Mouse (Mus musculus) macrophage (primary cell): ENCODE data around the gene Ccr1l1. TPM values are rescaled to one million over a fixed set of nuclear protein-coding genes. Genes with fewer than 3 reads are reported as not detected.

Experiments used
- H3K27ac ChIP-seq: fragments of 350-480 bp; formaldehyde crosslinking; 2 replicates; pipeline ENCODE4 v1.9.0; 2021
- H3K36me3 ChIP-seq: fragments of 350-480 bp; formaldehyde crosslinking; 2 replicates; pipeline ENCODE4 v1.9.0; 2021; ENCODE audit errors: inconsistent target
- H3K4me3 ChIP-seq: fragments of 350-480 bp; formaldehyde crosslinking; 2 replicates; pipeline ENCODE4 v1.9.0; 2021; ENCODE audit errors: inconsistent target
- H3K79me2 ChIP-seq: fragments of 350-480 bp; formaldehyde crosslinking; 2 replicates; pipeline ENCODE4 v1.9.0; 2021; ENCODE audit errors: inconsistent target
- WGBS: methylation state at CpG from one replicate; pipeline ENCODE4 v1.1.7; 2026; ENCODE audit warnings: inconsistent platforms; ENCODE audit not compliant: missing documents; 5-methylcytosine and 5-hydroxymethylcytosine counted together
- polyA plus RNA-seq: library from polyadenylated mRNA; stranded (reverse); fragments of 250-400 nt; gene quantifications from 3 replicates; pipeline ENCODE4 v1.2.4, GENCODE M21; 2018; ENCODE audit warnings: inconsistent platforms
- total RNA-seq, 78 experiments: library from RNA; depleted of rRNA; stranded (reverse); fragments of 250-400 nt; gene quantifications; 1 replicate in 9 of 78; 2 replicates in 24 of 78; 3 replicates in 43 of 78; 4 replicates in 2 of 78; pipeline ENCODE4 v1.2.4; 2018; ENCODE audit warnings: inconsistent platforms in 56 of 78

The Ccr1l1 gene
- total RNA-seq (2018; cell fraction: chromatin; rRNA removed): 1 to 10 TPM in 20 of 26 experiments, under 1 TPM in 2, not detected in 4; 0.77 to 3.9 (median 1.5) TPM
- 1 to 10 TPM in 4 of 26 experiments, under 1 TPM in 22; 0.24 to 1.5 (median 0.67) TPM for total RNA-seq (2018; cell fraction: cytosol; rRNA removed)
- 1 to 10 TPM in 23 of 26 experiments, under 1 TPM in 3; 0.79 to 4.5 (median 2.0) TPM for total RNA-seq (2018; cell fraction: nucleus; rRNA removed)
- 0.27 to 1.4 TPM (median 1.0 TPM) in 3 replicates for polyA plus RNA-seq

GRCm38 (mm10) chr9:123978308-123978707, at the start of gene Ccr1l1:
TSS of gene Ccr1l1 (minus strand) at chr9:123978408.
- no peaks in the 10 kb centered on the region for H3K79me2 ChIP-seq
- no peak within 1 kb of the TSS for H3K27ac ChIP-seq
- 100% methylated on average over 1 of the region's 1 CpGs for WGBS
- H3K36me3 ChIP-seq: no peaks in the 10 kb centered on the region
- no peak within 1 kb of the TSS for H3K4me3 ChIP-seq

DNA sequence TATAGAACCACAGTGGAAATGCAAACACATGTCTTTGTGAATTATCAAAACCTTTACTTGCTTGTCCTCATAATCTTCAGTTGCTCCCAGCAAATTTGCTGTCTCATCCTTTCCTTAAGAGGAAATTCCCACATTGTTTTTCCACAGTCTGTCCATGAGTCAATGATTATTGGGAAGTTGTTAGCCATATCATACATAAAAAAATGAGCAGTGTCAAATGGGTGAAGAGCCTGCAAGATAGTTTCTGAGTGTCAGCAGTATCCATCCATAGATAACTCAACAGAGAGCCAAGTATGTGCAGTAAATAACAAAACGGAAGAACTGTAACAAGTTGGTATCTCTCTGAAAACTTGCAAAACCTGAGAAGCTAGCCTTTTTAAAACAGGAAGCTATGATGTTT, 43.5 kb upstream of the Ccr1l1 start, which contains the start of gene Ccr3:
Gene Ccr3 (plus strand): TSS at position 301 of the 400 bp plus-strand sequence.
- H3K36me3 ChIP-seq: no peaks in the 10 kb centered on the region
- no peaks in the 10 kb centered on the region for H3K79me2 ChIP-seq
- peak within 1 kb of the TSS; percentile 68 for H3K27ac ChIP-seq
- no peak within 1 kb of the TSS for H3K4me3 ChIP-seq
- 75% methylated on average over 1 of the region's 1 CpGs for WGBS

DNA sequence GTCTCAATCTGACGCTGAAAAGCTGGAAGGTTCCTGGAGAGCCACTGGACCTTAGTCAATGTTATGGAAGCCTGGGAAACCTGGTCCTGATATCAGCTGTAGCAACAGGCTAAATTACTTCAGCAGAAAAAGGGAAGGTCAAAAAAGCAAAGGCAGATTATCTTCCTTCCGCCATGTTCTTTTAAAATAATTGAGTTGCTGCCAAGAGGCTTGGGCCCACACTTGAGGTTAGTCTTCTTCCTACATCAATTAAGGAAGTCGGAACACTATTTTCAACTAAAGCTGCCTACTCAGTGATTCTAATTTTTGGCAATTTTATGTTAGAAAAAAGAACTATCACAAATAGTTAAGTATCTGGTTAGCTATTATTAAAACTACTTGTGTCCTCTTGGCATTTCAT, 41.7 kb upstream of the Ccr1l1 start:
- Histone ChIP-seq H3K4me3 (no peak overlapping the region), H3K27ac (peak overlapping the region; percentile 97), H3K79me2 (no peaks in the 10 kb centered on the region), H3K36me3 (no peaks in the 10 kb centered on the region)
- WGBS: 14% methylated on average over 3 of the region's 3 CpGs

GRCm38 (mm10) chr9:124016048-124016447, 37.8 kb upstream of the Ccr1l1 start:
- Histone ChIP-seq H3K36me3 (no peaks in the 10 kb centered on the region), H3K4me3 (no peak overlapping the region), H3K27ac (peak overlapping the region; percentile 97), H3K79me2 (no peaks in the 10 kb centered on the region)
- 55% methylated on average over 2 of the region's 2 CpGs for WGBS

DNA sequence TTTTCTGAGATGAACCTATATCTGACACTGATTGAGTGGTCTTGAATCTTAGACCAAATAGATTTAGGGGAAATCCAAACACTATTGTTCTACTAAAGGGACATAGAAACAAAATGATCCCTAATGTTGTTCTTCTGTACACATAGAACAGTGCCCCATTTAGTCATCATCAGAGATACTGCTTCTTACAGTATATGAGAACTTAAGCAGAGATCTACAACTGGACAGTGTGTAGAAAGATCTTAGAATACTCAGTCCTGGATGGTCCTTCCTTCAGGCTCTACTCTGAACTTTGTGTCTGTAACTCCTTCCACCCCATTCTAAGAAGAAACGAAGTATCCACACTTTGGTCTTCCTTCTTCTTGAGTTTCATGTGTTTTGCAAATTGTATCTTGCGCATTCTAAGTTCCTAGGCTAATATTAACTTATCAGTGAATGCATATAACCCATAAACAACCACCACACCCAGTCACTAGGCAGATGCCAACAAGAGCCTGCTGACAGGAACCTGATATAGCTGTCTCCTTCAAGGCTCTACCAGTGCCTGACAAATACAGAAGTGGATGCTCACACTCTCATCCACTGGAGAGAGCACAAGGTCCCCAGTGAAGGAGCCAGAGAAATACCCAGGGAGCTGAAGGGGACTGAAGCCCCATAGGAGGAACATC, 36.9 kb upstream of the Ccr1l1 start:
- Histone ChIP-seq H3K79me2 (no peaks in the 10 kb centered on the region), H3K4me3 (no peak overlapping the region), H3K36me3 (no peaks in the 10 kb centered on the region), H3K27ac (peak overlapping the region; percentile 97)
- WGBS: 100% methylated on average over 2 of the region's 2 CpGs

DNA sequence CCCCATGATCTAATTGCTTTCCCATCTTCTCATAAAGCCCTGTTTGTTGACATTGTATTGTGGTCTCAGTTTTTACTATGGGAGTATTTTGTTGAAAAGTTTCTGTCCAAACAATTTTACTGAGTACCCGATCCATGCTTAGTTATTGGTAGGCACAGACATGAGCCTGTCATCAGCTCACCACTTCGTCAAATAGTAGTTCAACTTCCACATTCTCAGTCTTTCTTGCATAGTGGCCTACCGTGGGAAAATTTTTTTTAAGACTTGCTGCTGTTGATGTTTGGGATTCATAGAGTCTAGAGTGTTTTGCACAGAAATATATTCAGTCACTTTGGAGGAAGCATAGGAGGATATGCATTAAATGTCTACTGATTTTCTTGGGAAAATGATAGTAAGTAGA, 35.1 kb upstream of the Ccr1l1 start:
- H3K36me3 ChIP-seq: no peaks in the 10 kb centered on the region
- no peaks in the 10 kb centered on the region for H3K79me2 ChIP-seq
- WGBS: 59% methylated on average over 3 of the region's 3 CpGs
- no peak overlapping the region for H3K4me3 ChIP-seq
- H3K27ac ChIP-seq: no peak overlapping the region

- H3K79me2 ChIP-seq: no peaks in the 10 kb centered on the region
- H3K36me3 ChIP-seq: no peaks in the 10 kb centered on the region
- WGBS: 50% methylated on average over 2 of the region's 2 CpGs
- no peak overlapping the region for H3K27ac ChIP-seq
- no peak overlapping the region for H3K4me3 ChIP-seq
Observed at GRCm38 (mm10) chr9:124012691-124013090, 34.5 kb upstream of the Ccr1l1 start.

- H3K79me2 ChIP-seq: no peaks in the 10 kb centered on the region
- peak overlapping the region; percentile 83 for H3K27ac ChIP-seq
- no peak overlapping the region for H3K4me3 ChIP-seq
- 41% methylated on average over 2 of the region's 2 CpGs for WGBS
- no peaks in the 10 kb centered on the region for H3K36me3 ChIP-seq
Observed at GRCm38 (mm10) chr9:123999784-124000183, 21.6 kb upstream of the Ccr1l1 start.

DNA sequence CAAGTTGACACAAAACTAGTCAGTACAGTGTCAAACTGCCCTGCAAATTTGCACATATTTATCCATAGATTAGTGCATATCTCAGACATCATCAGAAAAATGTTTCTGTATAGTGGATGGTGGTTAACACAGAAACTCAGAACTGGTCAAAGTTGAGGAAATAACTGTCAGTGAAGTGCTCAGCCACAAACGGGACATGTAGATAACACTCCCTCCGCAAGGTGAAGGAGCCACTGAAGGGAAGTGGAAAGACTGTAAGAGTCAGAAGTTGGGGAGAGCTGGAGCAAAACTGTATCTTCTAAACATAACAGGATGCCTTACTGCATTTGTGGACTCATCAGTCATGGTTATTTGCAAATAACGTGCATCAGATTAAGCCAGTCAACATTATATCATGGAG, 19.5 kb upstream of the Ccr1l1 start:
- no peaks in the 10 kb centered on the region for H3K36me3 ChIP-seq
- no peak overlapping the region for H3K27ac ChIP-seq
- H3K4me3 ChIP-seq: no peak overlapping the region
- H3K79me2 ChIP-seq: no peaks in the 10 kb centered on the region
- WGBS: 53% methylated on average over 3 of the region's 3 CpGs

- Histone ChIP-seq H3K79me2 (no peaks in the 10 kb centered on the region), H3K27ac (peak overlapping the region; percentile 77), H3K4me3 (no peak overlapping the region), H3K36me3 (no peaks in the 10 kb centered on the region)
- 0% methylated on average over 1 of the region's 1 CpGs for WGBS
Observed at GRCm38 (mm10) chr9:123991312-123991906, 13.2 kb upstream of the Ccr1l1 start.

GRCm38 (mm10) chr9:123989671-123990070, 11.5 kb upstream of the Ccr1l1 start:
- Histone ChIP-seq H3K36me3 (no peaks in the 10 kb centered on the region), H3K79me2 (no peaks in the 10 kb centered on the region), H3K27ac (peak overlapping the region; percentile 77), H3K4me3 (no peak overlapping the region)
- 60% methylated on average over 1 of the region's 3 CpGs for WGBS

DNA sequence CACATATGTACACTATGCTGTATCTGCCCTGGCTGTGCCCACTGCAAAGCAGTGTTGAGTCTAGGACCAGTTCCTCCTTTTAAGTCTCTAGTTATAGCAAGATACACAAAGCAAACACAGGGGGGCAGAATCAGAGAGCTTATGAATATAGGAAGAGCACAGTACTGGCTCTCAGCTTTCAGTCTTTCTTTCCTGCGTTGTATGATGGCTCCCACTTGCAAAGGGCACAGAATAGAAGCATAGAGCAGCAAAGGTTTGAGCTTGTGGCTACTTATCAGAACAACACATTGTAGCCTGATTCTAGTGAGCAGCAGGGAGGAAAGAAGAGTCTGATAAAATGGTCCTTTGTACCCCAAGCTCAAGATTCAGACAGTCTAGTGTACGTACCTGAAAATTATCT, 8.0 kb upstream of the Ccr1l1 start:
- peak overlapping the region; percentile 84 for H3K27ac ChIP-seq
- 50% methylated on average over 2 of the region's 2 CpGs for WGBS
- no peaks in the 10 kb centered on the region for H3K79me2 ChIP-seq
- H3K4me3 ChIP-seq: no peak overlapping the region
- no peaks in the 10 kb centered on the region for H3K36me3 ChIP-seq

DNA sequence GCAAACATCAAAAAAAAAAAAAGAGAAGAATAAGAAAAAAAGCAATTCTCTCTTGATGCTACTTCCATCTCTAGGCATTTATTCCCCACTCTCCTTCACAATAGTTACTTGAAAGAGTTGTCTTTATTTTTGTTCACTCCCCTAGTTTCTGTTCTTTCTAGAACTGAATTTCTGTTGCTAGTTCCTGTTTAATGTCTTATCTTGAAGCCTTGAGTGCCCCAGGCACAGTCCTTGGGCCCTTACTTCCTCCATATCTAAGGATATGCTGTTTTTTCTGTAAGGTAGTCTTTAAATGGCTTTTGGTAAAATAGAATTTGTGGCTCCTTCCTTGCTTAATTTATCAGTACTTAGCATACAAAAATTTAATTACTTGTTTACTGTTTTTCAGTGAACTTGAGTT, 6.7 kb upstream of the Ccr1l1 start:
- H3K4me3 ChIP-seq: no peak overlapping the region
- H3K79me2 ChIP-seq: no peaks in the 10 kb centered on the region
- no peaks in the 10 kb centered on the region for H3K36me3 ChIP-seq
- peak overlapping the region; percentile 84 for H3K27ac ChIP-seq

- H3K4me3 ChIP-seq: no peak overlapping the region
- H3K27ac ChIP-seq: no peak overlapping the region
- no peaks in the 10 kb centered on the region for H3K79me2 ChIP-seq
- WGBS: 88% methylated on average over 1 of the region's 1 CpGs
- no peaks in the 10 kb centered on the region for H3K36me3 ChIP-seq
Observed at GRCm38 (mm10) chr9:123982720-123983119, 4.5 kb upstream of the Ccr1l1 start.

- no peak overlapping the region for H3K4me3 ChIP-seq
- no peaks in the 10 kb centered on the region for H3K79me2 ChIP-seq
- 83% methylated on average over 4 of the region's 4 CpGs for WGBS
- no peaks in the 10 kb centered on the region for H3K36me3 ChIP-seq
- no peak overlapping the region for H3K27ac ChIP-seq
Observed at GRCm38 (mm10) chr9:123981909-123982308, 3.7 kb upstream of the Ccr1l1 start.
